ENCODE assay signal across 8 mouse cellular contexts in the genomic region with DNA sequence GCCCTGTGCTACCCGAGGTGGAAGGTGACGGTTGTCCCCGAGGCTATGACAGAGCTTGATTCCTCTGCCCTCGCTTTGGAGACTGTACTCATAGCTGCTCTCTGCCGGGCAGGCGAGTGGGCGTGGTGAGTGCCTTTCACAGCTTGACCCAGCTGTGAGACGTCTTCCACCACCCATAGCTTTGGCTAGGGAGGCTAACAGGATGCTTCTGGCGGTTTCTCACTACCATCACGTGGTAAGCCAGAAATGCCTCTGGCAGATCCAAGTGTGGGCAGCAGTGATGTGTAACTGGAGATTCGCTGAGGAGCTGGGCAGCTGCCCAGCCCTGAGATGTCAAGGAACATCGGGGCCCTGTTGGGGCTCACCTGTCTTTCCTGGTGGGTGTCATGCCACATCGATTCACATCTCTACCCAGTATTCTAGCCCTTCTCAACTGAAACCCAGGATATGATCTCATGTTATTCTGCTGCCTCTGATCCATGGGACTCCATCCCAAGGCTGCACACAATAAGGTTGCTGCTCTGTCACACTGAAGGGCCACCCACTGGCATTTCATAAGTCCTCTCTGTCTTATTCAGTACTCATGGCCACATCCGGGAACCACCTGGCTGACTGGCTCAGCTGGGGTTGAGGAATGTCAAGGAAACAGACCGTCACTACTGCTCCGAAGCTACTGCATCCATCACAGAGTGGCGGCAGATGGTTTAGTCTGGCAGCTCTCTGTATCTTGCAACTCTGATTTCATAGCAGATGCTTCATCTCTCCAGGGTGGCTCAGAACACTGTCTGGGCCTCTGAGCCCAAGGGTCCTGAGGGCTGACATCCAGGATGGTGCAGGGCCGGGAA.
DNase-seq lines count a peak whose midpoint lies in the region; ATAC-seq lines count a peak whose summit lies in the region.

No protein-coding gene starts in this region.

- 72% methylated on average over 18 of the region's 18 CpGs for WGBS in forebrain, embryonic 15.5 days
- WGBS in forebrain, embryonic 12.5 days, result 82% methylated on average over 18 of the region's 18 CpGs

- peak; percentile 58 for ATAC-seq in forebrain, embryonic 15.5 days (replicated peaks)
- ATAC-seq in forebrain, embryonic 12.5 days (ENCODE audit: low FRiP score), result no peak
- ATAC-seq in megakaryocyte-erythroid progenitor cell, adult 5-6 weeks (replicated peaks; ENCODE audit: low FRiP score, low TSS enrichment, poor library complexity, severe bottlenecking), result no peak

- no peak overlapping the region for H3K4me2 ChIP-seq in forebrain, embryonic 15.5 days (replicated peaks)
- no peak overlapping the region for H3K4me2 ChIP-seq in forebrain, embryonic 12.5 days

- peaks cover 45% of the 10 kb centered on the region for H3K36me3 ChIP-seq in forebrain, embryonic 15.5 days
- peaks cover 48% of the 10 kb centered on the region for H3K36me3 ChIP-seq in forebrain, embryonic 12.5 days (replicated peaks)

- H3K9ac ChIP-seq in forebrain, embryonic 15.5 days (replicated peaks), result no peak overlapping the region
- no peak overlapping the region for H3K9ac ChIP-seq in forebrain, embryonic 12.5 days

- DNase-seq in 3T3-L1 (ENCODE audit: low read depth, low spot score), result peak; percentile 44
- peak; percentile 67 to 77 for DNase-seq in cerebellum, postnatal 10 days
- DNase-seq in layer of hippocampus, adult 18-20 months (ENCODE audit: low spot score in 2 of 2), result peak; percentile 48 to 78
- DNase-seq in lung, postnatal 25 days (ENCODE audit: low spot score), result peak; percentile 79
- no peak for DNase-seq in spleen, adult 12 weeks (ENCODE audit: low spot score)

- H3K27ac ChIP-seq in forebrain, embryonic 15.5 days (replicated peaks), result peak overlapping the region; percentile 79
- no peak overlapping the region for H3K27ac ChIP-seq in forebrain, embryonic 12.5 days

- no peaks in the 10 kb centered on the region for H3K27me3 ChIP-seq in forebrain, embryonic 15.5 days
- H3K27me3 ChIP-seq in forebrain, embryonic 12.5 days, result no peaks in the 10 kb centered on the region

- peaks cover 10% of the 10 kb centered on the region; the same call in 1 of the 2 replicates for H3K4me1 ChIP-seq in forebrain, embryonic 15.5 days
- H3K4me1 ChIP-seq in forebrain, embryonic 12.5 days, result peaks cover 3% of the 10 kb centered on the region

- no peak overlapping the region for H3K4me3 ChIP-seq in forebrain, embryonic 15.5 days
- no peak overlapping the region for H3K4me3 ChIP-seq in forebrain, embryonic 12.5 days (replicated peaks)

- H3K9me3 ChIP-seq in forebrain, embryonic 15.5 days, result no peaks in the 10 kb centered on the region
- no peaks in the 10 kb centered on the region for H3K9me3 ChIP-seq in forebrain, embryonic 12.5 days
